ENCODE assay signal across 10 mouse cellular contexts in genomic region chr2:154749046-154750036, GRCm38 (mm10). TPM values are rescaled to one million over a fixed set of nuclear protein-coding genes. Genes with fewer than 3 reads are reported as not detected.
DNase-seq lines count a peak whose midpoint lies in the region; ATAC-seq and TF ChIP-seq lines count a peak whose summit lies in the region.
"Had no signal": no experiment of that assay in that cellular context is flagged by ENCODE, and none has a peak within 500 bp of the region (broad histone marks: within the 10 kb centered on the region; RNA-seq: fewer than 3 reads in every experiment).

No protein-coding gene starts in this region.

- peaks cover 9% of the 10 kb centered on the region; the same call in 1 of the 2 replicates for H3K4me1 ChIP-seq in kidney, embryonic 14.5 days (ENCODE audit: control insufficient read depth, insufficient read depth, low read length)
- no peaks in the 10 kb centered on the region for H3K4me1 ChIP-seq in cerebellum, adult 2 months (ENCODE audit: control insufficient read depth, insufficient read depth, low read length)

- H3K36me3 ChIP-seq in kidney, embryonic 14.5 days (ENCODE audit: control insufficient read depth, insufficient read depth, low read length): no peaks in the 10 kb centered on the region

- peak; percentile 49; the same call in 1 of the 2 replicates for ATAC-seq in kidney, embryonic 14.5 days (ENCODE audit: low FRiP score, low TSS enrichment)
- no peak for ATAC-seq in monocyte, adult 5-6 weeks (replicated peaks; ENCODE audit: insufficient number of reproducible peaks, low FRiP score, low TSS enrichment, poor library complexity, severe bottlenecking)

- no peak for DNase-seq in kidney, adult 9 months
- DNase-seq in MN1 (ENCODE audit: low spot score): peak; percentile 73
- peak; percentile 59 for DNase-seq in embryo, embryonic 10.5 days (ENCODE audit: low spot score)
- DNase-seq in kidney, postnatal 36 days: peak; percentile 13 to 27
- no peak for DNase-seq in spleen, postnatal 10 days (ENCODE audit: low spot score in 2 of 2)
- DNase-seq in cerebellum, adult 2 months: no peak

- no peak overlapping the region for H3K4me3 ChIP-seq in kidney, embryonic 14.5 days (ENCODE audit: low read length)
- no peak overlapping the region for H3K4me3 ChIP-seq in cerebellum, adult 2 months (replicated peaks; ENCODE audit: insufficient read depth, low read depth, low read length)

- H3K9me3 ChIP-seq in kidney, embryonic 14.5 days (ENCODE audit: control insufficient read depth, low read length): no peaks in the 10 kb centered on the region

- no peak for TF ChIP-seq CTCF in cerebellum, adult 2 months (IDR thresholded peaks at IDR 0.05; ENCODE audit: borderline replicate concordance, insufficient read depth, low read depth, low read length)

- WGBS in kidney, embryonic 14.5 days: 40% methylated on average over 23 of the region's 23 CpGs
- WGBS in cerebellum, adult 2 months: 34% methylated on average over 23 of the region's 23 CpGs

- H3K27ac ChIP-seq in kidney, embryonic 14.5 days (ENCODE audit: low read depth, low read length): no peak overlapping the region; the same call in 1 of the 2 replicates
- H3K27ac ChIP-seq in cerebellum, adult 2 months (ENCODE audit: insufficient read depth, low read length): no peak overlapping the region

- TF ChIP-seq POLR2A in cerebellum, adult 2 months (IDR thresholded peaks at IDR 0.05; ENCODE audit: borderline replicate concordance, insufficient read depth, low read length): no peak

- H3K9ac ChIP-seq in kidney, embryonic 14.5 days (ENCODE audit: low read depth, low read length): no peak overlapping the region

- no peak overlapping the region for H3K4me2 ChIP-seq in kidney, embryonic 14.5 days (replicated peaks; ENCODE audit: low read depth, low read length)

- no peaks in the 10 kb centered on the region for H3K27me3 ChIP-seq in kidney, embryonic 14.5 days (ENCODE audit: control insufficient read depth, insufficient read depth, low read length)
- H3K27me3 ChIP-seq in cerebellum, adult 2 months (ENCODE audit: control insufficient read depth, insufficient read depth, low read length): no peaks in the 10 kb centered on the region

RNA-seq across cellular contexts. Expression of gene Gm14214, which starts 20.5 kb away (rescaled TPM):
- not detected in 2 replicates for polyA plus RNA-seq in kidney, embryonic 14.5 days (2014; fragmentation: Nextera tagmentation; extraction: Ambion mirVana)
- not detected in 3 replicates for total RNA-seq in monocyte, adult 5-6 weeks (2017)
- not detected in 2 replicates for polyA plus RNA-seq in cerebellum, adult 2 months (2012; rRNA removed)
- total RNA-seq: MEL had no signal
- polyA plus RNA-seq: liver, embryonic 16.5 days had no signal

RNA-seq across cellular contexts. Expression of gene Raly, which starts 41.6 kb away (rescaled TPM):
- 68.8 and 310 TPM in 2 replicates for polyA plus RNA-seq in kidney, embryonic 14.5 days (2014; fragmentation: Nextera tagmentation; extraction: Ambion mirVana)
- 165 to 198 TPM (median 196 TPM) in 3 replicates for total RNA-seq in monocyte, adult 5-6 weeks (2017)
- polyA plus RNA-seq in cerebellum, adult 2 months (2012; rRNA removed): 198 and 208 TPM in 2 replicates

RNA-seq across cellular contexts. Expression of gene a, which starts 41.9 kb away (rescaled TPM):
- not detected in 2 replicates for polyA plus RNA-seq in kidney, embryonic 14.5 days (2014; fragmentation: Nextera tagmentation; extraction: Ambion mirVana)
- not detected in 3 replicates for total RNA-seq in monocyte, adult 5-6 weeks (2017)
- polyA plus RNA-seq in cerebellum, adult 2 months (2012; rRNA removed): 0.28 TPM in 1 of 2 replicates, not detected in the other
- total RNA-seq: MEL had no signal
- polyA plus RNA-seq: liver, embryonic 16.5 days had no signal

Comparison
In these comparisons a context has a peak if more than half of its experiments do, and no peak if none do; other contexts are left out.
1. DNase-seq: peak in MN1 (single experiment), embryo, embryonic 10.5 days (single experiment) and kidney, postnatal 36 days (2 of 2); none in kidney, adult 9 months (single experiment), spleen, postnatal 10 days (0 of 2) and cerebellum, adult 2 months (0 of 2).